Mouse (Mus musculus): ENCODE data around the gene Asprv1. TPM values are rescaled to one million over a fixed set of nuclear protein-coding genes. Genes with fewer than 3 reads are reported as not detected.

Asprv1 gene
- total RNA-seq, 2 experiments from 2014 or later = 0.42 to 0.67 TPM

- DNase-seq (ENCODE audit: low spot score in 2 of 2) = no peak
These were observed 32.4 kb downstream of the Asprv1 start for GRCm38 (mm10) chr6:86660161-86660877.

GRCm38 (mm10) chr6:86665076-86665475 is 37.1 kb downstream of the Asprv1 start:
- no peak for DNase-seq (ENCODE audit: low spot score in 2 of 2)

- no peak for DNase-seq (ENCODE audit: low spot score in 2 of 2)
These were observed 37.8 kb downstream of the Asprv1 start for GRCm38 (mm10) chr6:86665560-86666307.

GRCm38 (mm10) chr6:86667061-86667460 is 39.1 kb downstream of the Asprv1 start:
- no peak for DNase-seq (ENCODE audit: low spot score in 2 of 2)

- no peak for DNase-seq (ENCODE audit: low spot score in 2 of 2)
These were observed 40.7 kb downstream of the Asprv1 start, which contains the start of gene Mxd1 for GRCm38 (mm10) chr6:86668580-86669239. Gene Mxd1 (minus strand): TSS chr6:86669161.

- peak; percentile 100 for DNase-seq (ENCODE audit: low spot score in 2 of 2)
These were observed 41.3 kb downstream of the Asprv1 start for GRCm38 (mm10) chr6:86669240-86669727.

GRCm38 (mm10) chr6:86670873-86671272 is 42.9 kb downstream of the Asprv1 start:
- DNase-seq (ENCODE audit: low spot score in 2 of 2) = peak in 1 of 2 experiments; percentile 31

GRCm38 (mm10) chr6:86678341-86678740 is 50.4 kb downstream of the Asprv1 start:
- DNase-seq (ENCODE audit: low spot score in 2 of 2) = no peak

Other genes starting within 250 kb of the Asprv1 start
- 10 to 100 TPM; 84.7 to 88.8 TPM for gene Pcyox1, start 231.0 kb upstream of the Asprv1 start, total RNA-seq (2021)
- 10 to 100 TPM; 61.3 to 77.4 TPM for gene Tia1, start 223.9 kb upstream of the Asprv1 start, total RNA-seq (2021)
- not detected for gene Gm44790, start 201.5 kb upstream of the Asprv1 start, total RNA-seq (2021)
- gene C87436, start 189.8 kb upstream of the Asprv1 start, total RNA-seq (2021) = 10 to 100 TPM; 11.3 to 12.4 TPM
- 100 to 1,000 TPM; 235 to 247 TPM for gene Pcbp1, start 101.8 kb upstream of the Asprv1 start, total RNA-seq (2021)
- 1 to 10 TPM; 6.7 to 9.8 TPM for gene Mxd1, start 41.0 kb downstream of the Asprv1 start, total RNA-seq (2021)
- gene Snrnp27, start 56.4 kb downstream of the Asprv1 start, total RNA-seq (2021) = 10 to 100 TPM; 80.8 to 86.3 TPM
- gene Gmcl1, start 105.2 kb downstream of the Asprv1 start, total RNA-seq (2021) = 1 to 10 TPM; 7.4 to 8.4 TPM
- 10 to 100 TPM; 48.9 to 49.5 TPM for gene Anxa4, start 165.4 kb downstream of the Asprv1 start, total RNA-seq (2021)
- gene Aak1, start 221.4 kb downstream of the Asprv1 start, total RNA-seq (2021) = 10 to 100 TPM; 57.9 to 69.9 TPM